Mouse (Mus musculus) left cerebral cortex, adult 8-10 months (tissue): ENCODE measurements at regions not wholly inside any gene's neighbourhood (a gene's known extent, or its start where the extent isn't known, plus 50 kb on each side); places are given as distances from the start of the nearest gene placed in this dataset.
"Not testable (repeated sequence)": the region's sequence is repeated elsewhere in the genome, so short reads cannot be mapped to it uniquely, and the experiment has no call there.

Experiments
- DNase-seq, 2 experiments: peaks; one replicate each; pipeline ENCODE4 v3.0.0; 2022; ENCODE audit warnings: low spot score in 2 of 2

DNA sequence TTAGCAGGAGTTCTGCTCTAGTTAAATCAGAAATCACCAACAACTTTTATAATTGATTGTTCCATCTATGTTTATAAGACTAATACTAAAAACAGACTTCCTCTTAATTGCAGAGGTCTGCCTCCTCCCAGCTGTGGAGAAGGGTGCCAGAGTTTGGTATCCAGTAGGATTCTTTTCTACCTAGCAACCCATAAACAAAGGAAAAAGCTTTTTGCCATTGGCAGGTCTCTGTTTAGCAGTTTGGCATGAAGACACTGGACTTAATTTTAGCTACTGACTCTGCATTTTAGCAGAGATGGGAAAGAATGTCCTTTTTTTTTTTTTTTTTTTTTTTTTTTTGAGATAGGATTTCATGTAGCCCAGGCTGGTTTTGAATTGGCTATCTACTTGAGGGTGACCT is 1628.4 kb downstream of the A830018L16Rik start:
- no peak for DNase-seq

DNA sequence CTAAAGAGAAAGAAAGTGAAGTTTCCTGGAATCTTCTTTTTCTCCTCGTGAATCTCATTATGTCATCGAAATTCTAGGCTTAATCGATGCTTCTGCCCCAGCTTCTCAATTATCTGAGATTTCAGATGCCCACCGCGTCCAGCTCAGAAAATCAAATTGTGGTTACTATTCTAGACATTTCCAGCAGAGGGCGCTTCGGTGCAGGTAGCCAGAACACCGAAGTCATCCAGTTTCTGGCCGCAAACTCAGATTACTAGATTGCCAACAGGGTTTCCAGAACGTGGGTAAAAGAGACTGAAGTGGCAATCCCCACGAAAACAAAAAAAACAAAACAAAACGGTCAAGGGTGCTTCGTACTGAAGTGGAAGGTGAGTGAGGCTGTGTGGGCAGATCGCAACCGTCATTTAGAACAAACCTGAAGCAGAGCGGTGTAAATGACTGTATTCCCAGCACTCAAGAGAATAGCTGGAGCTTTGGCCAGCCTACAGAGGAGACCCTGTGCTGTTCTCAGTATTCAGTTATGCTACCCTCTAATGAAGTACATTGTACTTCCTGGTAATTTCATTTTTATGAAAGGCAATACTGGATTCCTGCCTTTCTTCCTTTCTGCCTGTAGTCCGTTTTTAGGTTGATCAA is 1636.4 kb downstream of the A830018L16Rik start:
- peak in 1 of 2 experiments; percentile 12 for DNase-seq

DNA sequence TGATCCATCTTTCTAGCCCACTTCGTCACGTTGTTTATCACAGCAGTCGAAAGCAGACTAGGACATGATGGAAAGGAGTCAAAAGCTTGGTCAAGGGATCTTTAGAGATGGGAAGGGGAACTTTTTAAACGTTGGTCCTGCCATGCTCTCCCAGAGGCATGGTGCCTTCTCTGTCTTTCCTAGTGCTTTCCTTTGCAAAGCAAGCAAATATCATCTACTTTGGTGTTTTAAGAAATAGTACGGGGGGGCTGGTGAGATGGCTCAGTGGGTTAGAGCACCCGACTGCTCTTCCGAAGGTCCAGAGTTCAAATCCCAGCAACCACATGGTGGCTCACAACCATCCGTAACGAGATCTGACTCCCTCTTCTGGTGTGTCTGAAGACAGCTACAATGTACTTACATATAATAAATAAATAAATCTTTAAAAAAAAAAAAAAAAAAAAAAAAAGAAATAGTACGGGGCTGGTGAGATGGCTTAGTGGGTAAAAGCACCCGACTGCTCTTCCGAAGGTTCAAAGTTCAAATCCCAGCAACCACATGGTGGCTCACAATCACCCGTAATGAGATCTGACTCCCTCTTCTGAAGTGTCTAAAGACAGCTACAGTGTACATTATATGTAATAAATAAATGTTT is 1637.6 kb downstream of the A830018L16Rik start:
- DNase-seq = not testable (repeated sequence)

DNA sequence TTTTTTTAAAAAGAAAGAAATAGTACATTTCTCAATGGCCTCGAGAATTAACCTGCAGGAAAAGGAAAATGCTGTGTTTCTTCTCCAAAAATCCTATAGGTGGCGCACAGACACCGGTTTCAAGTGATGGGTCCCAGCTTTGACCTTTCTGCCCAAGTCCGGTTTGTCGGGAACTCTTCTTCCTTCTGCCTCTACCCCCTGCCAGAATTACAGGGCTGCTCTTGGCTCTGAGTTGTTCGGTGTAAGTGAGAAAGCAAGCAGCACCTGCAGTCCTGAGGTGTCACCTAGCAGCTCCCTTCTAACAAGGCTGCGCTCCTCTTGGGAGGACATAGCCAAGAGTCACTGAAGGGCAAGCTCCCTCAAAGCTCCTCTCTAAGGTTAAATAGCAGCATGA is 1638.2 kb downstream of the A830018L16Rik start:
- DNase-seq = peak in 1 of 2 experiments; percentile 7

DNA sequence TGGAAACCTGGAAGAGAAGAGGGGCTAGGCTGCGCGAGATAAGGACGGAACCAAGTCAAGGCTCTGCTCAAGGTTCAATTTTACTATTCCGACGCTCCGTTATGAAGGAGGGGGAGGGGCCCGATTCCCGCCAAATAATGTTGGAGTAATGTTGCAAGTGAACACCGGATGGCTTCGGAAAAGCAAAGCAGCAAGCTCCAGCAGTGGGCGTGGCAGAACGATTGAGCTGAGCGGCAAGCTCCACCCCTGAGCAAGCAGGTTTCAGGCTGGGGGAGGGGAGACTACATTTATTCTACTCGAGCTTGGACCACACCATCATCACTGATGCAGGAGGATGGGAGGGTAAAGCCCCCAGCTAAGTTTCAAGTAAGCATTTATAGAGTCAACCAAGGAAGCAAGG is 1643.8 kb downstream of the A830018L16Rik start:
- DNase-seq = no peak

DNA sequence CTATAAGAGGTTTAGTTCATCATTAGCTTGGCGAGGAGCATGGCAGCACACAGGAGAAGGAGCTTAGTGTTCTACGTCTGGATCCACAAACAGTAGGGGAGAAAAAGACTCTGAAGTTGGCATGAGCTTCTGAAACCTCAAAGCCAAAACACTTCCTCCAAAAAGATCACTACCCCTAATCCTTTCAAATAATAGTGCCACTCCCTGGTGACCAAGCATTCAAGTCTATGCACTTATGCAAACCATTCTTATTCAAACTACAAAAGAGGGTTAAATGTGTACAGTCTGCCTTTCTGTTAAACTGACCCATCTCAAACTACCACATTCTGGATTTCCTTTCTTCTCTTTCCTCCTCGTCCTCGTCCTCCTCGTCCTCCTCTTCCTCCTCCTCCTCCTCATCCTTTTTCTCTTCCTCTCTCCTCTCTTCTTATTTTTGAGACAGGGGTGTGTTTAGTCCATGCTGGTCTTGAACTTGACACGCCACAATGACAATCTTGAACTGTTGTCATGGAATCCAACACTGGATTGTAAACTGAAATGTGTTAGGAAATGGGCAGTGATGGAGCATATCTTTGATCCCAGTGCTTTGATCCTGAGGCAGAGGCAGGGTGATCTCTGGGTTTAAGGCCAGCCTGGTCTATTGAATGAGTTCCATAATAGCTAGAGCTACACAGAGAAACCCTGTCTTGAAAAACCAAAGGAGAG is 1645.9 kb downstream of the A830018L16Rik start:
- DNase-seq = no peak
